Mouse (Mus musculus): Measurements from ENCODE around the gene Zc3h14. TPM values are rescaled to one million over a fixed set of nuclear protein-coding genes. Genes with fewer than 3 reads are reported as not detected.
A peak's percentile ranks its signal among the peaks of the same experiment; 100 is the strongest.

Zc3h14 gene
- total and polyA plus RNA-seq, 3 experiments, result 89.2 to 173 (median 120) TPM

- no peak for TF ChIP-seq ETS1 (conservative IDR thresholded peaks at IDR 0.05; ENCODE audit: low read depth, low read length)
- no peak for TF ChIP-seq JUND (conservative IDR thresholded peaks at IDR 0.05; ENCODE audit: low read depth, low read length)
- TF ChIP-seq SIN3A (IDR thresholded peaks at IDR 0.05; ENCODE audit: low read length), result no peak
- no peak for TF ChIP-seq ZKSCAN1 (IDR thresholded peaks at IDR 0.05; ENCODE audit: borderline replicate concordance, low read depth, low read length)
- TF ChIP-seq NRF1 (IDR thresholded peaks at IDR 0.05; ENCODE audit: low read depth, low read length), result no peak
- Histone ChIP-seq H3K4me3 (replicated peaks in 1 of 3; ENCODE audit: low read depth in 2 of 3, low read length in 2 of 3, poor library complexity in 1 of 3) (no peak overlapping the region), H3K27ac (ENCODE audit: insufficient read depth, low read depth) (no peak overlapping the region), H3K27me3 (replicated peaks) (no peaks in the 10 kb centered on the region), H3K4me1 (ENCODE audit: control insufficient read depth in 1 of 2, insufficient read depth in 2 of 2) (peaks cover 12 to 40% of the 10 kb centered on the region in 2 experiments), H3K9ac (ENCODE audit: insufficient read depth, low read depth) (no peak overlapping the region), H3K9me3 (replicated peaks; ENCODE audit: low read length) (no peaks in the 10 kb centered on the region), H3K79me2 (replicated peaks; ENCODE audit: control insufficient read depth, extremely low read depth, insufficient read depth, poor library complexity, severe bottlenecking) (peaks cover 7% of the 10 kb centered on the region; the same call in 1 of the 2 replicates), H3K36me3 (replicated peaks in 1 of 2; ENCODE audit: control insufficient read depth in 1 of 2, insufficient read depth in 1 of 2, low read length in 1 of 2) (peaks cover 3 to 14% of the 10 kb centered on the region in 2 experiments), H3K4me2 (ENCODE audit: insufficient read depth, low read depth, poor library complexity, severe bottlenecking) (no peak overlapping the region)
- in situ Hi-C loops (cut with MboI; ENCODE audit: low pct_ligation_motif_present, low pct_unique_long_range_greater_than_20kb, low sequenced_read_pairs) (no loop called here), dilution Hi-C loops (cut with MboI; ENCODE audit: extremely low pct_ligation_motif_present, extremely low pct_unique_long_range_greater_than_20kb, low sequenced_read_pairs) (no loop called here)
- DNase-seq (ENCODE audit: extremely low read depth), result no peak
Observed at GRCm38 (mm10) chr12:98727186-98727585, 19.6 kb upstream of the Zc3h14 start.

- Histone ChIP-seq H3K4me1 (ENCODE audit: control insufficient read depth in 1 of 2, insufficient read depth in 2 of 2) (peaks cover 16 to 57% of the 10 kb centered on the region in 2 experiments), H3K27ac (ENCODE audit: insufficient read depth, low read depth) (no peak overlapping the region), H3K36me3 (replicated peaks in 1 of 2; ENCODE audit: control insufficient read depth in 1 of 2, insufficient read depth in 1 of 2, low read length in 1 of 2) (peaks cover 3 to 9% of the 10 kb centered on the region in 2 experiments), H3K9me3 (replicated peaks; ENCODE audit: low read length) (no peaks in the 10 kb centered on the region), H3K4me2 (ENCODE audit: insufficient read depth, low read depth, poor library complexity, severe bottlenecking) (peak overlapping the region; percentile 51; the same call in 1 of the 2 replicates), H3K79me2 (replicated peaks; ENCODE audit: control insufficient read depth, extremely low read depth, insufficient read depth, poor library complexity, severe bottlenecking) (0 out of 2 replicates have a peak, but pooled peaks cover 6% of the 10 kb centered on the region), H3K9ac (ENCODE audit: insufficient read depth, low read depth) (no peak overlapping the region), H3K27me3 (replicated peaks) (peaks cover 5% of the 10 kb centered on the region), H3K4me3 (replicated peaks in 1 of 3; ENCODE audit: low read depth in 2 of 3, low read length in 2 of 3, poor library complexity in 1 of 3) (peak overlapping the region in 1 of 3 experiments; percentile 75)
- peak; percentile 27 for DNase-seq (ENCODE audit: extremely low read depth)
- dilution Hi-C loops (cut with MboI; ENCODE audit: extremely low pct_ligation_motif_present, extremely low pct_unique_long_range_greater_than_20kb, low sequenced_read_pairs) (no loop called here), in situ Hi-C loops (cut with MboI; ENCODE audit: low pct_ligation_motif_present, low pct_unique_long_range_greater_than_20kb, low sequenced_read_pairs) (loop anchor here (10.0 kb wide), 1 partner anchor 56 kb away; no protein-coding TSS in a partner anchor)
- TF ChIP-seq TCF12 (IDR thresholded peaks at IDR 0.05; ENCODE audit: low read depth, low read length), result peak; percentile 23; the same call in 1 of the 2 replicates
- TF ChIP-seq CTCF (conservative IDR thresholded peaks at IDR 0.05 in 1 of 2, IDR thresholded peaks at IDR 0.05 in 1 of 2; ENCODE audit: low read depth in 2 of 2, low read length in 2 of 2), result no peak
- TF ChIP-seq MXI1 (IDR thresholded peaks at IDR 0.05; ENCODE audit: low read depth, low read length), result 0 out of 2 replicates have a peak, but pooled peaks have one; percentile 6
Observed at GRCm38 (mm10) chr12:98730682-98731081, 16.1 kb upstream of the Zc3h14 start.

GRCm38 (mm10) chr12:98733165-98733564 lies 13.6 kb upstream of the Zc3h14 start:
- H3K4me3 ChIP-seq (replicated peaks in 1 of 3; ENCODE audit: low read depth in 2 of 3, low read length in 2 of 3, poor library complexity in 1 of 3), result peak overlapping the region; percentile 70 to 75 (median 74)
- peak overlapping the region; percentile 69; the same call in 1 of the 2 replicates for H3K9ac ChIP-seq (ENCODE audit: insufficient read depth, low read depth)
- peaks cover 29% of the 10 kb centered on the region for H3K27me3 ChIP-seq (replicated peaks)
- H3K9me3 ChIP-seq (replicated peaks; ENCODE audit: low read length), result no peaks in the 10 kb centered on the region
- in situ Hi-C loops (cut with MboI; ENCODE audit: low pct_ligation_motif_present, low pct_unique_long_range_greater_than_20kb, low sequenced_read_pairs) (loop anchor here (10.0 kb wide), 1 partner anchor 58 kb away; no protein-coding TSS in a partner anchor), dilution Hi-C loops (cut with MboI; ENCODE audit: extremely low pct_ligation_motif_present, extremely low pct_unique_long_range_greater_than_20kb, low sequenced_read_pairs) (no loop called here)
- peaks cover 16 to 67% of the 10 kb centered on the region in 2 experiments for H3K4me1 ChIP-seq (ENCODE audit: control insufficient read depth in 1 of 2, insufficient read depth in 2 of 2)
- no peak overlapping the region for H3K27ac ChIP-seq (ENCODE audit: insufficient read depth, low read depth)
- DNase-seq (ENCODE audit: extremely low read depth), result peak; percentile 32
- H3K36me3 ChIP-seq (replicated peaks in 1 of 2; ENCODE audit: control insufficient read depth in 1 of 2, insufficient read depth in 1 of 2, low read length in 1 of 2), result peaks cover 3 to 5% of the 10 kb centered on the region in 2 experiments
- no peak for TF ChIP-seq PAX5 (IDR thresholded peaks at IDR 0.05; ENCODE audit: low read length)
- TF ChIP-seq ETS1 (conservative IDR thresholded peaks at IDR 0.05; ENCODE audit: low read depth, low read length), result no peak
- TF ChIP-seq NELFE (IDR thresholded peaks at IDR 0.05; ENCODE audit: low read depth, low read length), result no peak
- no peak for TF ChIP-seq ZNF384 (IDR thresholded peaks at IDR 0.05; ENCODE audit: low read depth, low read length)
- TF ChIP-seq HCFC1 (IDR thresholded peaks at IDR 0.05; ENCODE audit: low read depth, low read length), result no peak
- TF ChIP-seq ELF1 (IDR thresholded peaks at IDR 0.05; ENCODE audit: low read depth, low read length), result peak; percentile 55
- H3K4me2 ChIP-seq (ENCODE audit: insufficient read depth, low read depth, poor library complexity, severe bottlenecking), result peak overlapping the region; percentile 76
- 0 out of 2 replicates have a peak, but pooled peaks cover 6% of the 10 kb centered on the region for H3K79me2 ChIP-seq (replicated peaks; ENCODE audit: control insufficient read depth, extremely low read depth, insufficient read depth, poor library complexity, severe bottlenecking)
